Mouse (Mus musculus) testis, postnatal 10 days (tissue): ENCODE measurements around the gene Slc5a11.

Source experiments
- DNase-seq: peaks from one replicate; pipeline ENCODE4 v3.0.0; 2021; ENCODE audit warnings: low spot score

The Slc5a11 gene

DNA sequence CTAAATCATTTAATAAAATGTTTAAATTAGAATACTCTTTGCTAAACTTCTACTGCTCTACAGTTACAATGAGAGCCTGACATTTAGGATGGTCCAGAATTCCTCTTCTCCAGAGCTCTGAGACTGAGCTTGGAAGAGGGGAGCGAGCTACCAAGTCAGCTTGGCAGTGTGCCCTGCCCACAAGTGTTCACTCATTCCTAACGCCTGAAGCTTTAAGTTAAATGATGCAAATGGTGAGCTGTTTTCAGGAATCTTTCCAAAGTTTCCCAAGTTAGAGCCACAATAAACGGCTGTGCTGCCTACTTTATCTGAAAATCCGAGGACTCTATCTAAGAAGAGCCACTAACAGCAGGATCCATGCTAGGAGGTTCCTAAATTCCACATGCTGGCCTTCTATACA, 69.2 kb downstream of the Slc5a11 start:
- no peak for DNase-seq

- DNase-seq = no peak
These were observed 71.3 kb downstream of the Slc5a11 start for GRCm38 (mm10) chr7:123285896-123286295.

DNA sequence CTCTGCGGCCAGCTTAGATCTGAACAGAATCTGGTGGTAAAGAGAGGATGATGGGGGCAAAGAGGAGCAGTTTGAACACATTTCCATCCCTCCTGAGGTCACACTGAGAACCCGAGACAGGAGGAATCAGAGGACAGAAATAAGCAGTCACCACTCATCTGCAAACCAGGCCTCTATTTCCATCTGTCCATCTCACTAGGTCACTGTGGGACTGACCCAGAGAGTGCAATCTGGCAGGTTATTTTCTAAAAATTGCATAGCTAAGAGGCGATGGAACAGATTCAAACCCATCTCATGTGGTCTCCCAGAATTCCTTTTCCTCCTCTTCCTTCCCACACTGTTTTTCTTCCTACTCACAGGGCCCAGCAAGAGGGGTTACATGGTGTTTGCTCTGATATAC, 73.3 kb downstream of the Slc5a11 start:
- no peak for DNase-seq

DNA sequence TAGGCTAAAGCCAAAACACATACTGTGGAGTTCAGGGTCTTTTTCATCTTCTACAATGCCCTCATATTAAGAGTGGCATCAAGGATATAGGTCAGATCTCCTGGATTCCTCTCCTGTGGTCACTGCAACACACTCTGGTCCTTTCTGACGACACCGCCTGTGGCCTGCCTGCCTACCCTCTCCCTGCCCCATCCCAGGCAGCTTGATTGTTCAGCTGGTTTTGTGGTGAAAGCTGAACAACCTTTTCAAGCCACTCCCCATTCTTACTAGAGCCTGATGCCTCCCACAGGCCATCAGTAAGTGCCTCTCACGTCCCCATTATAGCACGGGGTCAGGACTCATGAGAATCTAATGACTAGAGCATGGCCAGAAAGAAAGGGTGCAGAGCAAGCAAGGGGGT, 74.6 kb downstream of the Slc5a11 start:
- DNase-seq = no peak

DNA sequence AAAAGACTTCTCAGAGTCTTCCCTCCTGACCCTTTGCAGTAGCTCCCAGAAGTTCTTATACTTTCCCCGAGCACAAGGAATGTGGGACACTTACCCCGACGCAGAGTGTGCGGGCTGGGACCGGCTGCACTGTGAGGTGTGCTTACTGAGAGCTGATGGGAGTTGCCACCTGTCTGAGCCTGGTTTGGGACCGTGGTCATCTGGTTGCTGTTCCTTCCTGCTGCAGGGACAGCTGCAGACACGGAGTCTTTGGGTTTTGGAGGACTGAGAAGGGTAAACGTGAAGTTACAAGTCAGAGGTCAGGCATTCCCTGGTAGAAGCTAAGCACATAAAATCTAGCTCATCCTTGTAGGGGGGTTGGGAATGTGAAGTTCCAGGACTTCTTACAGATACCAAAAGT, 77.4 kb downstream of the Slc5a11 start:
- DNase-seq = no peak

DNA sequence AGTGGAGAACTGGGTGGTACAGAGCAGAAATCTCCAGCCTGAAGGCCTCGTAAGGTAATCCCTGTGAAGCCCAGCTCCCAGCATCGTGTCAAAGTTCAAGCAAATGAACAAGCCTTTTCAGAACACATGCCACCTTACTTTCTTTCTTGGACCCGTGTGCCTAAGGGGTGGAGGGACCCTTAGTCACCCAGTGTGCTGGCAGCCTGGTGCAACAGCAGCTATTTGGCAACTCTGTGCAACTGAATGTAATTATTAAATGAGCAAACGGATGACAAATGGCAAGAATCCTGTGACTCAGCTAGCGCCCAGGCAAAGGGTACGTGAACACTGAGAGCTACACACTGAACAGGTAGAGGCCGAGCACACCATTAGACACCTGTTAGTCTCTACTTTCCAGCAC, 79.3 kb downstream of the Slc5a11 start:
- DNase-seq = no peak

DNA sequence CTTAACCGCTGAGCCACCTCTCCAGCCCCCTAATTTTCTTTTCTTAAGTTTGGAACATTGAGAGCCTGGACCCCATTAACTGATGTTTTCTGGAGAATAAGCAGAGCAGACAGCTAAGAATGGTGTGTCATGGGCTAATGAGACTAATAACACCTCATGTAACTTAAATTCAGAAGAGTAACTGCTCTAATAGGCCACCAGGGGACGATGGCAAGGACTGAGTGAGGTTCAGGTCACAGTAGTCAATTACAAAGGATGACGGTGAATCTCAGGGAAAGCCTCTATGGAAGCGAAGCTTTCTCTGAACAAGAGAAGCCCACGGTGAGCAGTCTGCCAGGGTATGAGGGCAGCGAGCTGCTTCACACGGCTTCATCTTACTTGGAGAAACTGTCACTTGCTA, 80.8 kb downstream of the Slc5a11 start:
- no peak for DNase-seq

- no peak for DNase-seq
These were observed 81.5 kb downstream of the Slc5a11 start for GRCm38 (mm10) chr7:123296097-123296496.

DNA sequence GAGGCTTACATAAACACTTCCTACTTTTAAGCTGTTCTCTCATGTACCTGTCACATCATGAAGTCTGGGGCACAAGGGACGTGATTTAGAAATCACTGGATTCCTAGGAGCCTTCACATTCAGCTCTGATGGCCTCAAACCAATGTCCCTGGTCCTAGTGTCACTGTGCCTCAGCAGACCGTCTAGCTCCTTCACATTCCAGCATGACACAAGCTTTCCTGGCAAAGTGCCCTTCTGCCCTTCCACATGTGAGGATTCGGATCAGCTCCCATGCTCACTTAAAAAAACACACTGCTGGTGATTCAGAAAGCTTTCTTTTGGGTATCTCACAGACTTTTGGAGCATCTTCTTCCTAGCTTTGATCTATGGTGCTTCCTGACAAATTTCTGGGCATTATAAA, 83.6 kb downstream of the Slc5a11 start:
- no peak for DNase-seq

DNA sequence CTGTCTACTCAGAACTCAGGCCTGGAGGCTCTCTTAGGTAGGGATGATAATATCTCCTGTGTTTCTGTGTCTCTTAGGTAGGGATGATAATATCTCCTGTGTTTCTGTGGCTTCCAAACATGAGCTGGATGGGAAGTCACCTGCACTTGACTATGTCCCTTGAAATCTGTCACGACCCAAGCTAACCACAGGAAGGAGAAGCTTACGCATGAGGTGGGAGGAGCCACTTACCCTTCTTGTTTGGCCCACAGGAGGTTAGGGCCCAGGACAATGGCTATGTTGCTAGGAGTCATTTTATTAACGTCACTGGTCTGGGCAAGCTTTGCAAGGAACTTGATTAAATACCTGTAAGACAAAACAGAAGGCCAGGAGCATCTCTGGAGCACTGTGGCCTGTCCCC, 85.7 kb downstream of the Slc5a11 start:
- DNase-seq = no peak

GRCm38 (mm10) chr7:123305397-123305796, 90.8 kb downstream of the Slc5a11 start:
- no peak for DNase-seq

DNA sequence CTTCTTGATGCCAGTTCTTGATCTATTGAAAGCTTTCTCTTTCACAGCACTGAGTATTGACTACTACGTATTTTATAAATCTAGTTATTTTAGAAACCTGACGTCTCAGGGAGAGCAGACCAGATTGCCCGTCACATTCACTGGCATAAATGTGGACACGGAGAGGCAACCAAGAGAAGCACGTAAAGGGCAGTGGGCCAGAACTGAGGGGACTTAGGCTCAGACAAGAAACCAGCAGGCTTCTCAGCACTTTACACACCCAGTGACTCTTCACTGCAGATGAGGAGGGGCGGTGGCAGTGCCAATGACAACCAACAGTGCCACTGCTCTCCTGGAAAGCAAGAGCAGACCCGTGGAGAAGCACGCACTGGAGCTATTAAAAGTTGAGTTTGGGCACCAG, 92.7 kb downstream of the Slc5a11 start:
- DNase-seq = no peak

GRCm38 (mm10) chr7:123307887-123308558, 93.4 kb downstream of the Slc5a11 start:
- no peak for DNase-seq

GRCm38 (mm10) chr7:123311836-123312235, 97.3 kb downstream of the Slc5a11 start:
- no peak for DNase-seq

- DNase-seq = no peak
These were observed 98.2 kb downstream of the Slc5a11 start for GRCm38 (mm10) chr7:123312738-123313137.

DNA sequence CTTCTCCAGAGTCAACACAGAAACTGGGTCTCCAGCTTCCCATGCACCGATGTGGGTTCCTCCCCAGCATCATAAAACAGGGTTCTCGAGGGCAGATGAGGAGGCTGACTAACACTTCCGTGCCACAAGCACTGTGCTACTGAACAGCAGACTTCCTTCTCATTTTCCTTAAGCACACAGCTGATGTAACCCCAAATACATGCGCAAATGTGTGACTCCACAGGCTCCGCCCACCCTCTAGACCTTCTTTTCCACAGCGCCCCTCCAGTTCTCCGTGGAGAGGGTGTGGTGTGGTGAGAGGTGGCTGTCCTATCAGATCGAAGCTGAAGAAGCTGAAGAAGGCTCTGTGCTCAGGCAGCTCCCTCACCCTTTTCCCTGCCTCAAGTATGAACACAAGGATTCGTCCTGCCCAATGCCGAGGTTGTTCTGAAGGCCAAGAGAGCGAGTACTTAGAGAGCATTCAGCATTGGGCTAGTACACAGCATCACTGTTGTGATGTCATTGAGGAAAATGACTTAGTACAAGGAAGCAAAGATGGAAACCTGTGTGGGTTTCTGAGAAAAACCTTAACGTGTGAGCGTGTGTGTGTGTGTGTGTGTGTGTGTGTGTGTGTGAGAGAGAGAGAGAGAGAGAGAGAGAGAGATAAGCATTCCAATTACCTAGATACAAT, 108.0 kb downstream of the Slc5a11 start:
- DNase-seq = no peak
